In genomic region chr3:102266136-102266535, GRCm38 (mm10) we compare ENCODE assay signal across 21 mouse cellular contexts.
DNase-seq lines count a peak whose midpoint lies in the region; ATAC-seq and TF ChIP-seq lines count a peak whose summit lies in the region.
"Had no signal": no experiment of that assay in that cellular context is flagged by ENCODE, and none has a peak within 500 bp of the region (broad histone marks: within the 10 kb centered on the region; RNA-seq: fewer than 3 reads in every experiment).

No protein-coding gene starts in this region.

- 0 out of 2 replicates have a peak overlapping the region, but pooled peaks have one; percentile 5 for H3K4me2 ChIP-seq in embryonic facial prominence, embryonic 13.5 days
- H3K4me2 ChIP-seq: forebrain, embryonic 13.5 days; heart, embryonic 12.5 days; hindbrain, embryonic 14.5 days had no signal

- no peaks in the 10 kb centered on the region for H3K27me3 ChIP-seq in embryonic facial prominence, embryonic 13.5 days
- no peaks in the 10 kb centered on the region for H3K27me3 ChIP-seq in limb, embryonic 10.5 days (ENCODE audit: low read depth, poor library complexity, severe bottlenecking)
- H3K27me3 ChIP-seq: CH12.LX; forebrain, embryonic 13.5 days; heart, embryonic 12.5 days; Patski had no signal

- intact Hi-C loops in gastrocnemius, adult 2 months (cut with DNase I), result no loop called here

- H3K27ac ChIP-seq in gastrocnemius, adult 2 months, result peak overlapping the region; percentile 28; the same call in 1 of the 2 replicates
- H3K27ac ChIP-seq in embryonic facial prominence, embryonic 13.5 days, result peak overlapping the region; percentile 40; the same call in 1 of the 2 replicates
- 0 out of 2 replicates have a peak overlapping the region, but pooled peaks have one; percentile 53 for H3K27ac ChIP-seq in limb, embryonic 10.5 days
- H3K27ac ChIP-seq: forebrain, embryonic 13.5 days; heart, adult 2 months; hindbrain, embryonic 10.5 days; hindbrain, embryonic 14.5 days had no signal

- no peak for TF ChIP-seq CTCF in gastrocnemius, adult 2 months (IDR thresholded peaks at IDR 0.05)

- no peak for ATAC-seq in embryonic facial prominence, embryonic 13.5 days (ENCODE audit: insufficient number of reproducible peaks, insufficient read depth, low FRiP score, low TSS enrichment, low read depth)
- no peak for ATAC-seq in cerebellum, adult (ENCODE audit: insufficient number of reproducible peaks, low FRiP score, low TSS enrichment)
- ATAC-seq: activated CD4-positive, CD25-positive, alpha-beta regulatory T cell, adult 4 months; forebrain, embryonic 13.5 days; forebrain, postnatal 0 days; intestine, embryonic 16.5 days; Patski had no signal

- WGBS in embryonic facial prominence, embryonic 13.5 days, result 26% methylated on average over 9 of the region's 9 CpGs
- WGBS in limb, embryonic 10.5 days, result 70% methylated on average over 9 of the region's 9 CpGs

- H3K36me3 ChIP-seq in embryonic facial prominence, embryonic 13.5 days, result no peaks in the 10 kb centered on the region
- no peaks in the 10 kb centered on the region for H3K36me3 ChIP-seq in limb, embryonic 10.5 days
- H3K36me3 ChIP-seq: heart, embryonic 12.5 days; hindbrain, embryonic 10.5 days had no signal

- DNase-seq in gastrocnemius, adult 2 months, result peak; percentile 57
- no peak for DNase-seq in gastrocnemius, postnatal 25 days
- no peak for DNase-seq in limb, embryonic 10.5 days (ENCODE audit: low spot score)
- peak; percentile 27 for DNase-seq in skeletal muscle tissue, adult 2 months (ENCODE audit: low read depth, low spot score)
- DNase-seq in natural killer cell, adult 2 months (ENCODE audit: low spot score in 2 of 2), result no peak
- DNase-seq: adrenal gland, postnatal 14 days; cerebellum, adult 18-20 months; cerebellum, adult 9-11 months; cerebellum, postnatal 36 days; forebrain, postnatal 0 days; heart, adult 2 months had no signal

- no peaks in the 10 kb centered on the region for H3K9me3 ChIP-seq in embryonic facial prominence, embryonic 13.5 days
- no peaks in the 10 kb centered on the region for H3K9me3 ChIP-seq in limb, embryonic 10.5 days (replicated peaks)
- H3K9me3 ChIP-seq: forebrain, embryonic 13.5 days; heart, embryonic 12.5 days; hindbrain, embryonic 10.5 days had no signal

- H3K4me3 ChIP-seq in gastrocnemius, adult 2 months, result no peak overlapping the region
- no peak overlapping the region for H3K4me3 ChIP-seq in embryonic facial prominence, embryonic 13.5 days
- H3K4me3 ChIP-seq in limb, embryonic 10.5 days, result no peak overlapping the region
- H3K4me3 ChIP-seq: forebrain, embryonic 13.5 days; heart, adult 2 months; heart, embryonic 12.5 days; hindbrain, embryonic 10.5 days had no signal

- no peak overlapping the region for H3K9ac ChIP-seq in embryonic facial prominence, embryonic 13.5 days
- H3K9ac ChIP-seq: forebrain, embryonic 13.5 days; forebrain, postnatal 0 days; heart, embryonic 12.5 days; hindbrain, embryonic 14.5 days had no signal

- H3K4me1 ChIP-seq in embryonic facial prominence, embryonic 13.5 days, result peaks cover 46% of the 10 kb centered on the region
- peaks cover 41% of the 10 kb centered on the region for H3K4me1 ChIP-seq in limb, embryonic 10.5 days
- H3K4me1 ChIP-seq: forebrain, embryonic 13.5 days had no signal

Comparison
In these comparisons a context has a peak if more than half of its experiments do, and no peak if none do; other contexts are left out.
1. DNase-seq: peak in gastrocnemius, adult 2 months (single experiment) and skeletal muscle tissue, adult 2 months (single experiment); none in gastrocnemius, postnatal 25 days (single experiment), limb, embryonic 10.5 days (single experiment) and natural killer cell, adult 2 months (0 of 2).
2. Peak in every context shown above with its lines, with median percentiles within 50 percentile points of each other: H3K27ac ChIP-seq.